Mouse (Mus musculus): ENCODE measurements at regions not wholly inside any gene's neighbourhood (a gene's known extent, or its start where the extent isn't known, plus 50 kb on each side); places are given as distances from the start of the nearest gene placed in this dataset.

DNA sequence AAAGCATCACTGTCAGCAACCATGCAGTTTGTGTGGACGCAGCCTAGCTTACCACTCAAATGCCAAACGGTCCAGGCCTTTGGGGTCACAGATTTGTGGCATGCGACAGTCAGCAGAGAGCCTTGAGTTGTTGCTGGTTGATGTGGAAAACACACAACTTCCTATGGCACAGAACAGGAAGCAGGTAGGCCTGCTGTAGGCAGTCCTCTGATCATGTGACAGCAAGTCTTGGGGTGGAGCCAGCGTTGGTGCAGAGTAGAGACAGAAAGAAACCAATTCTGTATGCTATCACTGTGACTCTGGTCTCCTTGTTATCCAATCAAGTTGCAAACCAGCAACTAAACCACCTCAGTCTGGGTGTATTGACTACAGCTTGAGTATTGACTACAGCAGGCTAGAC is 71.5 kb upstream of the Sipa1l1 start:
- no peaks in the 10 kb centered on the region for H3K4me1 ChIP-seq (ENCODE audit: control insufficient read depth, insufficient read depth, low read length)
- H3K9me3 ChIP-seq (ENCODE audit: control insufficient read depth, low read length) = no peaks in the 10 kb centered on the region
- DNase-seq (ENCODE audit: low spot score) = no peak
- H3K4me3 ChIP-seq (ENCODE audit: low read depth, low read length) = no peak overlapping the region
- no peak overlapping the region for H3K4me2 ChIP-seq (ENCODE audit: low read depth)
- H3K36me3 ChIP-seq (ENCODE audit: control insufficient read depth, insufficient read depth, low read length) = no peaks in the 10 kb centered on the region
- H3K9ac ChIP-seq (ENCODE audit: low read length) = no peak overlapping the region
- no peaks in the 10 kb centered on the region for H3K27me3 ChIP-seq (ENCODE audit: control insufficient read depth, insufficient read depth, low read length)
- ATAC-seq (ENCODE audit: insufficient read depth, low FRiP score, low TSS enrichment) = no peak
- H3K27ac ChIP-seq (ENCODE audit: low read depth, low read length) = no peak overlapping the region
- WGBS = 87% methylated on average over 4 of the region's 4 CpGs

GRCm38 (mm10) chr12:82104211-82104610 is 64.9 kb upstream of the Sipa1l1 start:
- no peak overlapping the region for H3K4me3 ChIP-seq (ENCODE audit: low read depth, low read length)
- no peaks in the 10 kb centered on the region for H3K36me3 ChIP-seq (ENCODE audit: control insufficient read depth, insufficient read depth, low read length)
- H3K27me3 ChIP-seq (ENCODE audit: control insufficient read depth, insufficient read depth, low read length) = no peaks in the 10 kb centered on the region
- H3K9ac ChIP-seq (ENCODE audit: low read length) = no peak overlapping the region
- no peak for ATAC-seq (ENCODE audit: insufficient read depth, low FRiP score, low TSS enrichment)
- no peak overlapping the region for H3K4me2 ChIP-seq (ENCODE audit: low read depth)
- no peak for DNase-seq (ENCODE audit: low spot score)
- no peaks in the 10 kb centered on the region for H3K9me3 ChIP-seq (ENCODE audit: control insufficient read depth, low read length)
- 86% methylated on average over 10 of the region's 10 CpGs for WGBS
- H3K27ac ChIP-seq (ENCODE audit: low read depth, low read length) = no peak overlapping the region
- no peaks in the 10 kb centered on the region for H3K4me1 ChIP-seq (ENCODE audit: control insufficient read depth, insufficient read depth, low read length)

DNA sequence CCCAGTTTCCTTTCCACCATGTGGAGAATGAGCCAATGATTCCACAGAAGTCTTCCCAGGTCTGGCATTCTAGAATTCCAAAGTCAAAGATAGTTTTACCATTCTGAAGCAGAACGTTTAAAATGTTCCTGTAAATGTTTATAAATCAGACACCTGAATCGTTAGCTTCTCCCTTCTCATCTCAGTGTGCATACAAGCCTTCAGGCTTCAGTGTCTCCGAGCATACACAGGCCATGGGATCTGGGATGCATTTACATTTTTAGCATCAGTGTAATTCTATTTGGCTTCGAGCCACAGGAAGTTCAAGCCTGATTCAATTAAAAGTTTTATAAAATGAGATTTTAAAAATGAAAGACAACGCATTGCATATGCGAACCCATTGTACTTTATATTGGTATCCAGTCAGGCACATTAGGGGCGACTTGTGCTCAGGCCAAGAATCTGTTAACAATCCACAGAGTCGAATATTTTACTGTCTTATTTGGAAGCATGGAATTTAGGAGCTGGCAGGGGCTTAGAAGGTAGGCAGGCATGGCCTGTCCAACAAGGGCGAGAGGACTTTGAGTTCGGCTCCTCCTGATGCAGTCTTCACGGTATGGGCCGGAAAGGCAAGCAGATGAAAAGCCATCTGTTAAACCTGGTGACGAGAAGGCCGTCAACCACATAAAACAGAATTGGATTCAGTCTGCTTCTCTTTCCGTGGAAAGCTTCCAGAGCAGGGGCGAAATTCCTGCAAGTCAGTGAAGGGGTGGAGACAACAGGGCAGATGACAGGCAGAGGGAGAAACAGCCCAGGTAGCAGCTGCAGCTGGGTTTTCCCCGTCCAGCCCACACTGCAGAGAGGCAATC is 63.7 kb upstream of the Sipa1l1 start:
- Histone ChIP-seq H3K27me3 (ENCODE audit: control insufficient read depth, insufficient read depth, low read length) (no peaks in the 10 kb centered on the region), H3K9me3 (ENCODE audit: control insufficient read depth, low read length) (no peaks in the 10 kb centered on the region), H3K9ac (ENCODE audit: low read length) (no peak overlapping the region), H3K36me3 (ENCODE audit: control insufficient read depth, insufficient read depth, low read length) (no peaks in the 10 kb centered on the region), H3K4me1 (ENCODE audit: control insufficient read depth, insufficient read depth, low read length) (no peaks in the 10 kb centered on the region), H3K4me3 (ENCODE audit: low read depth, low read length) (no peak overlapping the region), H3K4me2 (ENCODE audit: low read depth) (no peak overlapping the region), H3K27ac (ENCODE audit: low read depth, low read length) (no peak overlapping the region)
- 80% methylated on average over 17 of the region's 17 CpGs for WGBS
- no peak for DNase-seq (ENCODE audit: low spot score)
- no peak for ATAC-seq (ENCODE audit: insufficient read depth, low FRiP score, low TSS enrichment)

DNA sequence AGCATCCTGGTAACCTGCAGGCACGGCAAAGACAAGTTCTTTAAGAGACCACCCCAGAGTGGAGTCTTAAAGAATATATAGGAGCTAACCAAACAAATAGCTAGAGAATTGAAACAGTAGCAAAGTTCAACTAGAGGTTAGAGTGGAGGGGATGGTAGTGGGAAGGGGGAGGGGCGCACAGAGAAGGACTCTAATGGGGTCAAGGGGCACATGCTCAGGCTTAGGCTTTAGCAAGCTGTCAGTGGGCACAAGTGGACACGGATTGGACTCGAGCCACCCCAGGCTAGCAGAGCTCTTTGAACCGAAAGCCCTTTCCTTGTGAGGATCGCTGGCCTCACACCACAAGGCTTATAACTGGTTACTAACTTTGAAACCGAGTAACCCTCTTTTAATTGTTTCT is 53.4 kb upstream of the Sipa1l1 start:
- no peaks in the 10 kb centered on the region for H3K36me3 ChIP-seq (ENCODE audit: control insufficient read depth, insufficient read depth, low read length)
- no peaks in the 10 kb centered on the region for H3K27me3 ChIP-seq (ENCODE audit: control insufficient read depth, insufficient read depth, low read length)
- whole genome bisulfite sequencing = 64% methylated on average over 7 of the region's 7 CpGs
- no peaks in the 10 kb centered on the region for H3K9me3 ChIP-seq (ENCODE audit: control insufficient read depth, low read length)
- H3K9ac ChIP-seq (ENCODE audit: low read length) = no peak overlapping the region
- H3K4me2 ChIP-seq (ENCODE audit: low read depth) = no peak overlapping the region
- no peaks in the 10 kb centered on the region for H3K4me1 ChIP-seq (ENCODE audit: control insufficient read depth, insufficient read depth, low read length)
- DNase-seq (ENCODE audit: low spot score) (no peak), ATAC-seq (ENCODE audit: insufficient read depth, low FRiP score, low TSS enrichment) (no peak)
- H3K4me3 ChIP-seq (ENCODE audit: low read depth, low read length) = no peak overlapping the region
- H3K27ac ChIP-seq (ENCODE audit: low read depth, low read length) = no peak overlapping the region
